Mouse (Mus musculus): ENCODE measurements around the gene Ppp4r3a.

Ppp4r3a gene

DNA sequence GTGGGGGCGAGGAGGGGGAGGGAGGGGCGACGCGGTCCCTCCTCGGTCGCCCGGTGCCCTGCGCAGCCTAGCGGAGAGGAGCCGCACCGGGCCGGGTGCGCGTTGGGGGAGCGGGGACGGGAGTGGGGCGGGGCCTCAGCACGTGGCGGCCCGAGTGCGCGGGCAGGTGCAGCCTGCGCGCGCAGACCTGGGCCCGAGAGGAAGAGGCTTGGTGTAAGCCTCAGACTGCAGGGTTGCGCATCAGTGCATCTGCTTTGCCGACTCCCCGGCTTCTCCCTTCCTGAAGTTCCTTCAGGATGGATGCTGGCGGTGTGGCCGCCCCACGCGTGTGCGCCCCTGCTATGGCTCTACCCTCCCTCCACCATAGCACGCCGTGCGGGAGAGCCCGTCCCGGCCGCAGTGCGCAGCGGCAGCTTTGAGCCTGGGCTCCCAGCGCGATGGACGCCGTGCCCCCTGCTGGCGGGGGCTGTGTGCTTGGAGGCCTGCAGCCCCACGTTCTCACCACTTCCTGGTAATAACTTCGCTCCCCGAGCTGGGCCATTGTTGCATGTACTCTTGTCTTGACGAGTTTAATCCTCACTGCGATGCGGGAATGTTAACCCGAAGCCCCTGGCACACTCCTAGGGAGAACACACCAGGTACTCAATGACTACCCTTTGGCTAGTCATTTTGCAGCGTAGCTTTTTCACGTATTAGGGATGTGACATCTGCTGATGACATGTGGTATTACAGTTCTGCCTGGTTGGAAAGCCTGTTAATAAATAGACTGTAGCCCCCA, 54.4 kb downstream of the Ppp4r3a start, which contains the start of gene Ccdc88c:
Gene Ccdc88c (minus strand): TSS at position 103 of the 778 bp plus-strand sequence.
- intact Hi-C loops (cut with DNase I): loop anchor here (2.0 to 5.0 kb wide), 2 partner anchors 70 to 92 kb away; no protein-coding TSS in a partner anchor

DNA sequence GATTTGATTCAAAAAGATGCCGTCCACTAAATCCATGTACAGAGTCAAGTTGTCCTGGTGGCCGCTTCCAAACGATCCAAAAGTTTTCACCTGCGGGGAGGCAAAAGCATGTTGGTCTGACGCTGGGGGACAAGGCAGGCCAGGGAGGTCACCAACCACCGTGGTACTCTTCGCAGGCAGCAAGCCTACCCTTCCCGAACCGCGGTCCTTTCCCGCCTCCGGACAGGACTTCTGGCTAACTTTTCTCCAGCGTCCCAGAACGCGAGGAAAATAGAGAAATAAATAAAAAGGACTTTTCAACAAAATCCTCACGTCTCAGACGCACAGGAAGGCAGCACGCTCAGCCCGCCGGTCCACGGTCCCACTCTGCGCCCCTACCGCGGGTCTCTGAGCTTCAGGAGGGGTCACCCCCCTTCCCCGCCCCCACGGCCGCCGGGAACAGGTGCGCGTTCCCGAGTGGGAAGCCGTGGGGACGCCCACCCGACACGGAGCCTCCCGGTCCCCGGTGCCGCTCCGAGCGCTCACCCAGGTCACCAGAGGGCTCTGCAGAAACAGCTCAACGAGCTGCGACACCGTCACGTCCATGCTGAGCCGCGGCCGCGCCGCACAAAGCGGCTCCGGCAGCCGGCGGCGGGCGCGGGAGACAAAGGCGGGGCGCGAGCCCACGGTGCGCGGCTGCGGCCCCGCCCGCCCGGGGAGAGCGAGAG, 55.1 kb downstream of the Ppp4r3a start:
- intact Hi-C loops (cut with DNase I): loop anchor here (2.0 to 5.0 kb wide), 2 partner anchors 70 to 91 kb away; no protein-coding TSS in a partner anchor

DNA sequence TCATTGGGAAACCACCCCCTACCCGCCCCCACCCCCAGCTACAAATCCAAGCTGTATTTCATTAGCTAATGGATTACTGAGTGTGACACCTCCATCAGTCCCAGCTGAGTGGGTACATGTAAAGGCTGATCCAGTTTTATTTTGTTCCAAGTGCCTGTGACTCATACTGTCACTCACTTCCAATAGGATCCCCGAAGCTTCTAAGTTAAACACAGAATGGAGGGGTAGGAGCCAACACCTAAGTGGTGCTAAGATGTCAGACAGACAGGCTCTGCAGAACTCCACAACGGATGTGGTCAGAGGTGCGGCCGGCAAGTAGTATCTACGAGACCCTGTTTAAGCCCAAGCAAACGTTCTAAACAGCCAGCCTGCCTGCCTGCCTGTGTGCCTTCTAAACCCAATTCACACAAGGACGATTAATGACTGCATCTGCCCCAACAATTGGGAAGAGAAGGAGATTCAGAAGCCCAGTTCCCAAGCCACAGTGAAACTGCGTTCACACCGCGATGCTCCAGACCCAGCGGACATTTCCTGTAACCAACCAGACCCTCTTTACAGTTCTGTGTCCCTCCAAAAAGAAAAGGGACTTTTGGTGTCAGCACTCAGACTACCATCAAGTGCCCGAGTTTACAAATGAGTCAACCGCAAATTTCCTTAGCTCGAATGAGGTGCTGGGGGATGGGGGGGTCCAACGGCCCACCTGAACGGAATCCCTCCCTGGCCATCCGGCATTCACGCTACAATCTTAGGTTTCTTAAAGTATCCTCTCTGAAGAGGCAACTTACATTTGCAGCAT, 55.9 kb downstream of the Ppp4r3a start:
- intact Hi-C loops (cut with DNase I): loop anchor here (2.0 to 5.0 kb wide), 2 partner anchors 69 to 90 kb away; no protein-coding TSS in a partner anchor

DNA sequence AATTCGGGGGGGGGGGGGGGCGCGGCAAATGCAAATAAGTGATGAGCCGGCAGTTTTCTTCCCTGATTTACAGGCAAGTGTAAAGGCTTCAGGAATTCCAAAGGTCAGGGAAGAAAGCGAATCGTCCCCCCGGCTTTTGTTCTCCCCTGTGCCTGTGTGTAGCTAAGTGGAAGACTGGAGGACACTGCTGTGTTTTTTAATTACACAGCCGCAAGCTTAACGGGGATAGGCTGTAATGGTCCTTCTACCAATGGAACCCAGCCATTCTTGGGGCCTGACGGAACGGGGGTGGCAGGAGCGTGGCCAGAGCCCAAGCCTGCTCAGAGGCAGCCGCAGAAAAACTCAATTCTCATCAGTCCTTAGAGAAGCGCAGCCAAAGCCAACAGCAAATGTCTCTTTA, 56.6 kb downstream of the Ppp4r3a start:
- intact Hi-C loops (cut with DNase I): loop anchor here (5.0 kb wide), 1 partner anchor 90 kb away; no protein-coding TSS in a partner anchor

DNA sequence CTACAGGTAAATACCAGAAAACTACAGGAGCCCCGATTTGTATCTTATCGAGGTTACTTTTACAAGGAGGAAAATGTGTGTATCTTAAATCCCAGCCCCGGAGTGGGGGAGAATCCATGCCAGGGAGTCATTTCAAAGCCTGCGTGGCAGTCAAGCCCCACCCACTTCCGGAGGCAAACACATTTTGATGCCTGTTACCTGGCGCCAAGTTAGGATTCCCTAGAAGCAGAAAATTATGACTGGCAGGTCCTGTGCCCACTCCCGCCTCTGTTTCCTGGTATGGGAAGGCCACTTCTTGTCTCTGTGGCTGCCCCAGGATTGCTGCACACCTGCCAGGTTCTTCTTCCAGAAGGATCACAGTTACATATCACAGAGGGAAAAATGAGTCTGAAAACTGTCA, 57.0 kb downstream of the Ppp4r3a start:
- intact Hi-C loops (cut with DNase I): loop anchor here (5.0 kb wide), 1 partner anchor 89 kb away; no protein-coding TSS in a partner anchor

DNA sequence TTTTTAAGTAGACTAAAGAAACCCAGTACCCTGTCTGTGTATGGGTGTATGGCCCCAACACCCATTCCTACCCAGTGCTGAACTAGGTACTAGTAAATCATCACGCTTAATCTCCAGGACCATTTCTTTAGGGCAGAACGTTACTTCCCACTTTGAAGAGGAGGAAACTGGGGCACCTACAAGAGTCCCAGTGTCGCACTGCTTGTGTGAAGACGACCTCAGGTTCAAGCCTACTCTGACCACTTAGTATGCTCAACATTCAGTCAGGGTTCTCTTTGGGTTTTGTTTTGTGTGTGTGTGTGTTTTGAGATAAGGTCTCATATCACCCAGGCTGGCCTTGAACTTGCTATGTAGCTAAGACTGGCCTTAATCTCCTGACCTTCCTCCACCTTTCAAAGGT, 57.5 kb downstream of the Ppp4r3a start:
- intact Hi-C loops (cut with DNase I): loop anchor here (5.0 kb wide), 1 partner anchor 89 kb away; no protein-coding TSS in a partner anchor

DNA sequence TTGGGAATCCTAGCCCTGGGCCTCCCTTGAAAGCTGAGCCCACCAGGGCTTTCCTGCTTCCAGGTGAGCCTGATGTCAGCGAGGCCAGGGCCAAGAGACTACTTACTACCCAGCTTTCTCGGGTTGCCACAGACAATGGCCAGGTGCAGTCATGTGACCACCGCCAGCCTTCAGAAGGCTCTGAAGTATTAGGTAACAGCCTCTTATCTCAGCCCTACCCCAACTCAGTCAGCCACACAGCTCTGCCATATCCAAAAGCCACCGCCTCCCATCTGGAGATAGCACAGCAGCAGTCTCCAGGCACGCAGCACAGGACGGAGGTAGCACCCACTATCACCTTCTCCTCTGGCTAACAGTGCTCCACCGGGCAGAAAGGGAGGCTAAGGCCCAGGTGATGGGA, 58.1 kb downstream of the Ppp4r3a start:
- intact Hi-C loops (cut with DNase I): loop anchor here (5.0 kb wide), 1 partner anchor 88 kb away; no protein-coding TSS in a partner anchor

DNA sequence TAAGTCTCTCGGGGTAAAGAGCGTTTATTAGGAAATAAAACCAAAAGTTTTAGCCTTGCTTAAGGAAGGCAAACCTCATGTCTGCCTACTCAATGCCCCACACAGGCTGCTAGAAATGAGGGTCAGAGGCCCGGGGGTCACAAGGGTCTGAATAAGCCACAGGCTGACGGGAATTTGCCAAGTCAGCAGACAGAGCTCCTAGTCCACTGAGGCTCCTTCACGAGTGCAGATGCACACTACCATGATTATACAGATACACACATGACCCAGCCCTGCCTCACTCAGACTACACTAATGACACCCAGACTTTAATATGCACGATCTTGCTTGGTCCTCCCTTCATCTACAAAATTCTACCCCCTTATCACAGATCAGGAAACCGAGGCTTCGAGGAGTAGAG, 58.7 kb downstream of the Ppp4r3a start:
- intact Hi-C loops (cut with DNase I): loop anchor here (5.0 kb wide), 1 partner anchor 88 kb away; no protein-coding TSS in a partner anchor

DNA sequence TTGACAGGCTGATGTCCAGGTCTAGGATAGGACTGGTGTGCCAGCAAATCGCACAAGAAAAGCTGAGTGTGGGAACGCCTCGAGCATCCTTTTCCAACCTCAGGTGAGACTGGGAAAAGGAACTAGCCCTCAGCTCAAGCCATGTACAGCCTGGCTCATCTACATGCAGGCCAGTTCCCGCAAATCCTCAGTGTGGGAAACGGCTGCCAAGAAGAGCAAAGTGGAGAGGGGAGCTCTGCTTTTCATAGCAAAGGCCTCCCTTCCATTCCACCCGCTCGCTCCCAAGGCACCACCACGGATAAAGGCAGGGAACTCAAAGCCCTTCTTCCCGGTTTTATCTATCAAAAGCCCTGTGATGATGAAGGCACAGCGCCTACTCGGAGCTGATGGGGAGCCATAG, 60.4 kb downstream of the Ppp4r3a start:
- intact Hi-C loops (cut with DNase I): no loop called here

DNA sequence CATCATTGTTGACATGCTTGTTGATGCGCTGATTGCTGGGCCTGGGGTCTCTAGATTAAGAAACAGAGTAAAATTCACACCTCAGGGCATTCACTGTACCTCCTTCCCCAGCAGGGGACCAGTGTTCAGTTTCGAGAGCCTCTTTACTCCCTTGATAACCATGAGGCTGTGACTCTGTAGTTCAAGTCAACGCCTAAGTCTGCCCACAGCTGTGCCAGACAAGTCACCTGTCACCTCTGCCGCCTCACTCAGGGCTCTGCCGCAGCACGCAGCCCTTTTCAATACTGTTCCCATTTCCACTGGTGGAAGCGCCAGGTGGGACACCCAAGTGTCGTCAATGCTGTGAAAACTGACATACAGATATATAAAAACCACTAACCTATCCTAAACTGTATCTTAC, 61.1 kb downstream of the Ppp4r3a start:
- intact Hi-C loops (cut with DNase I): no loop called here

DNA sequence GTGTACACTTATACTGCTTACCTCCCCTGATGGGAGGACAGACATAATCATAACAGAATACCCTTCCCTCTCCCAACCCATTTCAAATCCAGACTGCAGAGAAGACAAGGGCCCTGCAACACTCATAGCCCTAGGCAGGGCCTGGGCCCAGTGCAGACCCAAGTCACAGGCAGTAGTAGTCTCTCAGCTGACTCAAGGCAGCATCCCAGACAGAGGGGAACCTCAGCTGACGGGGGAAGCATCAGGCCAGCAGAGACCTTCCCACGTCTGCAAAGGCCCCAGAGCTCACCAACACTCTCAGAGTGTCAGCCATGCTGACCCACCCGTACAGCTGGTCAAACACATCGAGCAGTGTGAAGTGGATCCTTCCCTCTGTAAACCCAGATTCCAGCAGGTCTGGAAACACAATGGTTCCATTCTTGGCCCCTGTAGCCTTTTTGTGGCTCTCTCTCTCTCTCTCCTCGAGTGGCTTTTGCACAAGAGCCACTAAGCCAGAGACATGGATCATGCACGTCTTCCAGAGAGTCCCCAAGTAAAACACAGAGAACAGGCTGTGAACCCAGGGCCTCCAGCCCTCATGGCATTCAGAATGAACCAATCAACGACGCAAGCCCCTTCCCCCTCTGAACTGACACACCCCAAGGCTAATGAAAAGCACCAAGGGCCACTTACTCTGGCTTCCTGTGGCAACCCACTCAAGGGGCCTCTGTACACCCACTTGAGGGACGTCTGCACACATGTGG, 61.8 kb downstream of the Ppp4r3a start:
- intact Hi-C loops (cut with DNase I): no loop called here

DNA sequence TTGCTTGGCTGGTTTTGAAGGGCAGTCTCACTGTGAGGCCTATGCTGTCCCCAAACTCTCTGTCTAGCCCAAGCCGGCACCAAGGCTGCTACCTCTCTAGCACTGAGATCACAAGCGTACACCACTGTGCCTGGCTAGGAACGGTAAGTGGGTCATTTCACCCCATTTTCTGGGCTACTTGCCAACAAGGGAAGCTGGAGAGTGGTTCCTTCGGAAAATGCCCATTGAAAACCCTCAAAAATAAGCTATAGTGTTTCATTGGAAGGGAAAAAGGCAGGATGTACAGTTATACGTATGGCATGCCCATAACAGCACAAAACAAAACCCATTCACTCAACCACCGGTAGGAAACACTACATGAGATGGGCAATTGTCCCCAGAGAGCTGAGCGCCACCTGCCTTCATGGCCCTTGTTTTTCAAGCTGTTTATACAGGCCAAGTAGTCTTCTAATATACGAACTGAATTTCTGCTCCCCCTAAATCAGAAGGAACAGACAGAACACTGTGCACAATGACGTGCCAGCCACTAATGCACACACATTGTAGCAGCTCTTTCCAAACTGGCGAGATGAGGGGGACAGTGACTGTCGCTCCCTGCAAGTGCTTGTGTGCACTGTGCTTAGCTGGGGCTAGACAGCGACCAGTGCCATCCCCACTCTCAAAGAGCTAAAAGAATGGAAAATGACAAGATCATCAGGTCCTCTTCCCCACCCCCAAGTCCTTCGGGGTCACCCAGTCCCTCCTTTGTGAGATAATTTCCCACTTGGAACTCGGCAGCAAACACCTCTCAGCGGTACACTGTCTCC, 63.1 kb downstream of the Ppp4r3a start:
- intact Hi-C loops (cut with DNase I): no loop called here

DNA sequence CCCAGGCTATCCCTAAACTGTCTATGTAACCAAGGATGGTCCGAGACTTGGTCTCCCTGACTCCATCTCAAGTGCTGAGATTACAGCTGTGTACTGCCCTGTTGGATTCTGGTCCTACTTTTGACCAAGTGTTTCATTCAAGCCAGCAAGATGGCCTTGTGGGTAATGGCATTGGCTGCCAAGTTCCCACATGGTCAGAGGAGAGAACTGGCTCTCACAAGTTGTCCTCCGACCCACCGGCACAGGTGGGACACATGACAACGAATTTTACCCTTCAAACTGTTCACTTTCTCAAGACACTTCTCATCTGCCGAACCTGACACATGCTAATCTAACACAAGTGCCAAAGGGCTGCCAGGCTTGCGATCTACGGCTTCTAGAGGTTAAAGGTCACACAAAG, 64.1 kb downstream of the Ppp4r3a start:
- intact Hi-C loops (cut with DNase I): no loop called here

DNA sequence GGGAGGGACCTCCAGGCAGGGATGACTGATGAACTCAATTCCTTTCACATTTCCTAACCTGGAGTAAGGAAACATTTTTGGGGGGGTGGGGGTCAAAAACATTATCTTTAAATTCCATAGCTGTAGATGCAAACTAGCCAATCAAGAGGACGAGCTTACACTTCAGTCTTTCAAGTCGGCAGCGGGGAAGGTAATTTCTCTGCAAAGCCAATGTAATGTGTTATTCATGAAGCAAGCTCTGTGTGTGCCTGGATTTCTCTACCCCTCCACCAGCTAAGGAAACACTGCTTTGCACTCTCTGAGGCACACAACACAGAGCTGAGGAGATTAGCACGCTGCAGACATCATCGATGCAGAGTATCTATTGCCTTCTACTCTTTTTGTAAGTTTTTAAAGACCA, 64.5 kb downstream of the Ppp4r3a start:
- intact Hi-C loops (cut with DNase I): no loop called here

DNA sequence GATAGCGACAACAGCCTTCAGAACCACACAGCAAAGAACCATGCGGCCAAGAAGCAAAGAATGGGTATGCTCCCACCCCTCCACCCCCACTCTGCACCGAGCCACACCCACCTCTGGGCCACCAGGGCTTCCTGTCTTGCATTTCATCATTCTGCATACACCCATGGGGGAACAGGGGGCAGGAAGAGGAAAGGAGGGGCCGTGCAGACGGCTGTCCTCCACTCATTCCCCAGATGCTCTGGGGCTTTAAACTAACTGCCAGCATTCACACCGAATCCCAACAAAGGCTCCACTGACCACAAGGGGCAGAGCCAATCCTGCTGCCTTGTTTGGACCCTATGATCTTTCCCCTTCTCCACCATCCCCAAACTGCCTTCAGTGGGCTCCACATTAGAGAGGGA, 65.5 kb downstream of the Ppp4r3a start:
- intact Hi-C loops (cut with DNase I): no loop called here

DNA sequence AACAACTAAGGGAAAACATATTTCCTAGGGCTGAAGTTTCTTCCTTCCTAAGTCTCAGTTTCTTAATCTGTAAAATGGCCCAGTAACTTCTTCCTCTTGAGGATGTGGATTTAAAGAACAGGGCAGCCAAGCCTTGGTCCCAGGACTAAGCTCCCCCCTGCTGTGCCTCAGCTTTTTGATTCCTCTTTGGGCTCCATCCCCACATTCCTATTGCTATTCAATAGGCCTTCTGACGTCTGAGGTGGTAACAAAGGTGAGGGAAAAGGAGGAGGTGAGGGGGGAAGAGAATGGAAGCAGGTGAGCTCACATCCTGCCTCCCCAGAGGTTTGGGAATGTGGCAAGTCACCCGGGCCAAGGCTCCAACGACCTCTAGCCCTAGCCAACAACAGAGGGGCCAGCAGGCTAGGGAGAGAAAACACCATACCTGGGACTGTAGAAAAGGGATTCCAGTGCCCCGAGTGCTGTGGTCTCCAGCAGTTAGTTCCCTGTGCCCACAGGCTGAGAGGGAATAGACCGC, 67.0 kb downstream of the Ppp4r3a start:
- intact Hi-C loops (cut with DNase I): no loop called here

DNA sequence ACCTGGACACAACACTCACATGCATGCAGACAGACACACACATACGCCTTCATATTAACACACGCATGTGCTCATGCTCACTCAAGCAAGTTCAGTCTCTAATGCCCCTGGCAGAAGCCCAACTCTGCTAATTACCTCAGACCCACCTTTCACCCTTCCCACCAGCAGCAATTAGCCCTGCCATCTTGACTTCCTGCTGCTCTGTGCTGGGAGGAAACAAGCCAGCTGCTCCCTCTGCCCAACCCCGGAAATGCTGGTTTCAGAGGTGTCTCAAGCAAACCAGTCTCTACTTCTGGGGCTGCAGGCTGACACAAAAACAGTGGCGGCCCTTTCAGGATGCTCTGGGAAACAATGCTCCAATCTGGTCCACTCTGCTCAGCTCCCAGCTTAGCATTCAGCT, 67.6 kb downstream of the Ppp4r3a start:
- intact Hi-C loops (cut with DNase I): no loop called here

DNA sequence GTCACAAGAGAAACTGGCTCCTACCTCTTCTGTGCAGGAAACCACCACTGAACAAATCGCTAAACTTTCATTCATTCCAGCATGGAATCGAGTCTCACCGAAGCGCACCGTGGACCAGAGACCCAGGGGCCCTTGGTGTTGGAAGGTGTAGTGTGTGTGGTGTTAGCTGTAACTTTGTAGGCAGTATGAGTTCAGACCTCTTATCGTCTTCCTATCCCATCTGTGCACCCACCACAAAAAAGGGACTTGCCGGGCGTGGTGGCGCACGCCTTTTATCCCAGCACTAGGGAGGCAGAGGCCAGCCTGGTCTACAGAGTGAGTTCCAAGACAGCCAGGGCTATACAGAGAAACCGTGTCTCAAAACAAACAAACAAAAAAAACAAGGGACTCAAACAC, 68.3 kb downstream of the Ppp4r3a start:
- intact Hi-C loops (cut with DNase I): no loop called here

DNA sequence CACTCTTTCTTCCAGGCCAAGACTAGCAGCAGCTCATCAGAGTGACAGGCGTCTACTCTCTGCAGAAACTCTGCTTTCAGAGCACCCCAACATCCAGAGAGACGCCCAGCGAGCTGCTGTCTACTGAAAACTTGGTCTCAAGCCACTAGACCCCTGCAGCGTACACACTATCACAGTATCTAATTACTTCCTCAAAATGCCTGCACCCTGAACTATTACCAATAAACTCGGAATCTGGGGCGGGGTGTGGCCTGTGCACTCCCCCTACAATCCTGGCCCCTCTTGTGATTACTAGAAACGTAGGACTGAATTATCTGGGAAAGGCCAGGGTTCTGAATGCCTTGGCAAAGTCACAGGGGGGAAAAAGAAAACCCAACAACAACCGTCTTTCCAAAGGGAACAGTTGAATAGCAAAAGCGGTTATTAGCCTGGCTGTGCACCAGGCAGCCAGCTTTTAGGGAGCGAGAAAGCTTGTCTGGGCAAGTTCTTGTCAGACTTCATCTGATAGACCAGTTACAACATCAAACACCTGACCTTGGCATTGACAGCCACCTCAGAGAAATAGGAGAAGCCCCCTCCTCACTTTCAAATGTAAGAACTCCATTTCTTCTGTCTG, 68.8 kb downstream of the Ppp4r3a start:
- intact Hi-C loops (cut with DNase I): no loop called here
